Mouse (Mus musculus): ENCODE measurements around the gene Cr2. TPM values are rescaled to one million over a fixed set of nuclear protein-coding genes. Genes with fewer than 3 reads are reported as not detected.
A peak's percentile ranks its signal among the peaks of the same experiment; 100 is the strongest.
"Not testable (repeated sequence)": the region's sequence is repeated elsewhere in the genome, so short reads cannot be mapped to it uniquely, and the experiment has no call there.

Gene Cr2
- total RNA-seq (2021), result under 1 TPM; 0.31 to 0.38 TPM

- peak; percentile 26 for DNase-seq
- intact Hi-C loops (cut with DNase I), result no loop called here
Observed at GRCm38 (mm10) chr1:195175980-195176931, at the start of gene Cr2. TSS of gene Cr2 (minus strand) at chr1:195176716.

DNA sequence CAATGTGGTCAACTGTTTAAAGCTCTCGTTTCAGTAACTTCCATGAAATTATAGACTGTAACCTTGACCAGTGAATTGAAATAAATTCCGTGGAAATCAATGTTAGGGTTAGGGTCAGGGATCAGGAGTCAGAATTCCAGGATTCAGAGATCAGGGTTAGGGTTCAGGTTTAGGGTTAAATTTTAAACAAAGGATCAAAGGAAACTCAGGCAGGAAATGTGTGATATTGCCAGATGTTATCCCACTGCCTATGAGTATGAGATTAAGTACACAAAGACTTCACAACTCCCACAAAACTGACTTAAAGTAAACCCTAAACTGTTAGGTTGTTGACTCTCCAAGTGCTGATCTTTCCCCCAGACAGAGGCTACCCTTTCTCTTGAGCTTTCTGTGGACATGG, 45.3 kb upstream of the Cr2 start:
- intact Hi-C loops (cut with DNase I), result no loop called here
- no peak for DNase-seq

DNA sequence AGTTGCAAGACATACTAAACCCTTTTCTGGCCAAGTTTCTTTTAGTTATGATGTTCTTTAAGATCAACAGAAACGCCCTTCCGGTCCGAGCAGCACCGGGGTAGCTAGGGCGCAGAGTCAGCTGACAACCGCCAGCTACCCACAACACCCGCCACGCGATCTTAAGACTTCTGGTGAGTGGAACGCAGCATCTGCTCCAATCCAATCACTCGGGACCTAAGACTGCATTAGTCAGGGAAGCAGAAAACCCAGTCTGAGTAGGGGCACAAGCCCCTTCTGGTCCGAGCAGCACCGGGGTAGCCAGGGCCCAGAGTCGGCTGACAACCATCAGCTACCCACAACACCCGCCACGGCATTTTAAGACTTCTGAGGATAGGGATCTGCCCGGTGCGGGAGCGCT, 36.3 kb upstream of the Cr2 start:
- DNase-seq; intact Hi-C loops (cut with DNase I): not testable (repeated sequence)

GRCm38 (mm10) chr1:195184746-195185145, 8.2 kb upstream of the Cr2 start:
- no peak for DNase-seq
- intact Hi-C loops (cut with DNase I), result no loop called here

GRCm38 (mm10) chr1:195164996-195165755, 11.3 kb downstream of the Cr2 start:
- DNase-seq, result no peak
- intact Hi-C loops (cut with DNase I), result no loop called here

GRCm38 (mm10) chr1:195132070-195132469, 44.4 kb downstream of the Cr2 start:
- DNase-seq, result no peak
- intact Hi-C loops (cut with DNase I), result loop anchor here (5.0 kb wide), 2 partner anchors 100 to 255 kb away; no protein-coding TSS in a partner anchor

DNA sequence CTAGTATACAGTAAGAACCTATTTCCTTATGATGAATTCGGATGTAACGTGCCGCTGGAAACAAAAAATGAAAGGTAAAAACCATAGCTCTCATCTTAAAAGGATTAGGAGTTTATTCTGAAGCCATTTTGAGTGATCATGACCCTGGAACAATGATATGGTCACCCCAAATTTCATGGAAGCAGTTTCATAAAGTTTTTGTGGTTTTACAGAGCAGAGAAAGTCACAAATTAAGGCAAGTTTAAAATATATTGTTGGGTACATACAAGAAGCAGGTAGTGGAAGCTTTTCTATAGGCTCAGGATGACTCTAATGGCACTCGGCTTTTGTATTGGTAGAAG, 44.9 kb downstream of the Cr2 start:
- no peak for DNase-seq
- intact Hi-C loops (cut with DNase I), result loop anchor here (2.0 to 5.0 kb wide), 3 partner anchors 101 to 254 kb away; no protein-coding TSS in a partner anchor

DNA sequence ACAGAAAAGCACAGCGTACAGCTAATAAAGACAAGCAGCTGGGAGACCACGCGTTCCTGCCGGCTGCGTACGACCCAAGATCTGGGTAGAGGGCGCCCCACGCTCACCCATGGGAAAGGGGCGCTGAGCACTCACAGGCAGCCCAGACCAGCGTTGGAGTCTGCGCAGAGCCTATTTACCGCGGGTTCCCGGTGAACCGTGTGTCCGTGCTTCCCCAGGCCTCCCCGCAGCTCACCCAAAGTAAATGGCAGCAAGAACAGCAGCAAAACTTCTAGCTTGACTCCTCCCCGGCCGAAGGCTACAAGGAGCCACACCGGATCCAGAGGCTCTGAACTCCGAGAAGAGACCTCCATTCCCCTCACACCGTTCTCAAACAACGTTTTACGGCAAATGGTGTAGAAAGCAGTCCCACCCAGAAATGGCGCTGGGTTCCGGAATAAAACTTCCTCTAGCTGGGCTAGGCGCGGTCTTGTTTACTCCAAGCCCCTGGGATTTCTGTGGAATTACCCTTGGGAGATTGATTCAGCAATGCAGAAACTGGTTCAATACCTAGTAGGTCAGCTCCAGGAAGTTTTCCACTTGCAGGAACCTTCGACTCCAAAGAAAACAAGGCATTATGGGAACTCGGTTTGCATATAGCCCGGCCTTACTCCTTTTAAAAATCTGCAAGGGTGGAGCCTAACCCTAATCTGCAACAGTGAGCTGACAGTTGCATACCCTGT, 45.4 kb downstream of the Cr2 start, which contains the start of gene Cr1l:
Gene Cr1l, minus strand, starts transcription at position 634 of the 722 bp plus-strand sequence.
- intact Hi-C loops (cut with DNase I), result loop anchor here (2.0 to 5.0 kb wide), 3 partner anchors 101 to 254 kb away; no protein-coding TSS in a partner anchor
- peak; percentile 84 to 89 for DNase-seq

DNA sequence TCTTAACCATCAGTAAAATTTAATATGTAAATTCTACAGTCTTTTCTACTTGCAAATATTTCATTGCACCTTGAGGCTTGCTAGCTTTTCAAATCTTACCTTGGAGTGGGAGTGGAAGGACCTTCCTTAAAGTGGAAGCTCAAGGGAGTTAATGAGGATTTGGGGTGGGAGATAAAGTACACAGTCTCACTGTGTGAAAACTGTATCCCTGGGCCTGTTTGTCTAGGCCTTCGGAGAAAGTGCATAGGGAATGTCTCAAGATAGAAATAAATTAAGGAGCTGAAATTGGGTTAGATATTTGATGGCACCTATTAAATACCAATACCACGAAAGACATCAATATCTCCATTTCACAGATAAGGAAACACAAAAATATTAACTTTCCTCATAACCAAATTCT, 46.0 kb downstream of the Cr2 start:
- intact Hi-C loops (cut with DNase I), result loop anchor here (2.0 to 5.0 kb wide), 3 partner anchors 102 to 253 kb away; no protein-coding TSS in a partner anchor
- no peak for DNase-seq

GRCm38 (mm10) chr1:195129867-195130266, 46.6 kb downstream of the Cr2 start:
- intact Hi-C loops (cut with DNase I), result loop anchor here (2.0 to 5.0 kb wide), 3 partner anchors 102 to 253 kb away; no protein-coding TSS in a partner anchor

DNA sequence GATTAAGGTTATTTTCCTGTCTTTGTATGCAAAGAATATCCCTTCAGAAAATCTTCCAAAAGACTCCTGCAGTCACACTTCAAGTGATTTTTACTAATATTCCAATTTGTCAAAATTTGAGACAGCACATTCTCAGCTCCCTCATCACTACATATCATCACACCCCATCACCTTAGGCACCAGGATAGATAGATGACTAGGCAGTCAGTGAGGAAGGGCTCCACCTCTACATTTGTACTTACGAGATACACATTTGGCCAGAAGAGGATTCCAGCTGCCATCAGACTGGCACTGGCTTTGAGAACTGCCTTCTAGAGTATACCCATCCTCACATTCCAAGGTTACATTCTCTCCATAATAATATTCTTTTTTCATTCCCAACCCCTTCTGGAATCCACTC, 62.1 kb downstream of the Cr2 start:
- intact Hi-C loops (cut with DNase I), result no loop called here
- no peak for DNase-seq

More at GRCm38 (mm10) chr1:195129867-195130266, 46.6 kb downstream of the Cr2 start:
- no peak for DNase-seq

- intact Hi-C loops (cut with DNase I), result no loop called here
- DNase-seq, result no peak
Observed at GRCm38 (mm10) chr1:195113621-195114020, 62.9 kb downstream of the Cr2 start.

- DNase-seq, result no peak
- intact Hi-C loops (cut with DNase I), result no loop called here
Observed at GRCm38 (mm10) chr1:195100693-195101092, 75.8 kb downstream of the Cr2 start.

DNA sequence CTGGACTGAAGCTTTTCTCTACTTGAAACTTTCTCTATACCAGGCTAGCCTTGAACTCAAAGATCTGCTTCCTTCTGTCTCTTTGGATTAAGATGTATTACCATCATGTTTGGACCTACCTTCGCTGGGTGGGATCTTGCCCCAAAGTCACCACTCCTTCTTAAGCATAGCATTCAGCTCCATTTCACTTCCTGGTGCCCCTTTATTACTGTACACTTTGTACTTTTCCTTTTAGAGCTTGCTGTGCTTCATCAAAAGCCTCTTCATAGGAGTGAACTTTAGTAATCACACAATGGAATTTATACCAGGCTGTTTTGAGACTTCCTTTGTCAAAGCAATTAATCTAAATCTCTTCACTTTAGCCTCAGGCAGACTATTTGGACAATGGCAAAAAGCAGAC, 78.5 kb downstream of the Cr2 start:
- no peak for DNase-seq
- intact Hi-C loops (cut with DNase I), result no loop called here

DNA sequence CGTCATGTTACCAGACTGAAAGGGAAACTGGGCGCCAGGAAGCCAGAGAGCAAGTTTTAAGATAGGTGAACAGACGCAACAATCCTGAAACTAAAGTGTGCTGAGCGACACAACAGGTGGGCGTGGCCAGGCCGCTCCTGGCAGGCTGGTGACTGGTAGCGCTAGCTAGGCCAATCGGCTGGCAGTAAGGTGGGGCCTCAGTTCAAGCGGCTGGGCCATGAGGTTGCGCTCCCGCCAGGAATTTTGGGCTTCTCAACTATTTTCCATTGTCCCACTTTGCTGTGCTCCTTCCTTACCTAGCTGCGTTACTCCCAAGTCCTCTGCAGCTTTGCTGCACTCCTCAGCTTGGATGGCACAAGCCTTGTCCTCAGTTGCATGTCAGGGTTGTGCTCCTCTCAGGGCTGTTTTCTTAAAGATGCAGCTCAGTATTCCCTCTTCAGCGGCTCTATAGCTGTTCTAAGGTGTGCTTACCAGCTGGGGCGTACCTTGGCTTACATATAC, 84.2 kb downstream of the Cr2 start, which contains the start of gene Cd46:
Gene Cd46, minus strand, starts transcription at position 30 of the 501 bp plus-strand sequence.
- intact Hi-C loops (cut with DNase I), result no loop called here
- DNase-seq, result peak; percentile 63 to 66

DNA sequence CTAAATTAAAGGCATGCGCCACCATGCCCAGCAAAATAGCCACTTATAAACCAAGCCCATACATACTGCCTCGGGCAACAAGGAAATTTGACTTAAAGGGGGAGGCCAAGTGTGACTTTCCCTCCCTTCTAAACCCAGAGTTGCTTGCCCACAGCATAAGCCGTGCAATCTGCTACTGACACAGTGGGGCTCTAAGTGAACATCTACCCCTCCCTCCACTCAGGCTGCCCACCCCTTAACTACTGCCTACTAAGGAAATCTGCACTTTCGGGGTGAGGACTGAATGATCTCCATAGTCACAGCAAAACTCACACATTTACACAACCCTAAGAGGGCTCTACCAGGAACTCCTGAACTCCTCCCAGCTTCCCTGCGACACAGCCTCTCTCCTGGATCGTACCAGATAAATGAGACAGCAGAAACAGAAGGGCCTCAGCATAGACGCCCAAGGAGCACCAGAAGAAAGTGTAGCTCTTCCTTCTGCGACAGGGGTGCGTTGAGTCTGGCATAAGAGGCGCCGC, 84.8 kb downstream of the Cr2 start:
- intact Hi-C loops (cut with DNase I), result no loop called here
- DNase-seq, result no peak

Measured in heart, postnatal 36 days (tissue).